Mouse (Mus musculus) liver, embryonic 11.5 days (tissue): ENCODE results near the gene Elob. TPM values are rescaled to one million over a fixed set of nuclear protein-coding genes. Genes with fewer than 3 reads are reported as not detected.

ENCODE experiments used
- ATAC-seq: fragments of 200-750 bp; cut with Nextera tagmentation; replicated peaks from 2 replicates; pipeline ENCODE4 v1.8.0; 2017; ENCODE audit warnings: moderate number of reproducible peaks, mild to moderate bottlenecking, moderate TSS enrichment, moderate library complexity; ENCODE audit not compliant: low FRiP score
- DNase-seq: peaks from one replicate; pipeline ENCODE4 v3.0.0-alpha.2; 2017; ENCODE audit warnings: low spot score
- H3K27ac ChIP-seq: fragments of 300-500 bp; sonication (generic); 2 replicates; pipeline ENCODE4 v1.5.1; 2014; ENCODE audit warnings: mild to moderate bottlenecking, low read depth, low read length, control low read depth
- H3K27me3 ChIP-seq: fragments of 300-500 bp; sonication (generic); replicated peaks from 2 replicates; pipeline ENCODE4 v1.6.1; 2014; ENCODE audit warnings: low read length, mixed read lengths; ENCODE audit not compliant: control insufficient read depth, insufficient read depth
- H3K36me3 ChIP-seq: fragments of 300-500 bp; sonication (generic); 2 replicates; pipeline ENCODE4 v1.6.1; 2014; ENCODE audit warnings: mild to moderate bottlenecking, low read length, moderate library complexity, mixed read lengths; ENCODE audit not compliant: control insufficient read depth, insufficient read depth
- H3K4me1 ChIP-seq: fragments of 300-500 bp; sonication (generic); replicated peaks from 2 replicates; pipeline ENCODE4 v1.6.1; 2014; ENCODE audit warnings: low read length, mixed read lengths; ENCODE audit not compliant: control insufficient read depth, insufficient read depth
- H3K4me2 ChIP-seq: fragments of 300-500 bp; sonication (generic); 2 replicates; pipeline ENCODE4 v1.6.1; 2014; ENCODE audit warnings: mild to moderate bottlenecking, control low read depth, moderate library complexity
- H3K4me3 ChIP-seq: fragments of 300-500 bp; sonication (generic); 2 replicates; pipeline ENCODE4 v1.5.1; 2014; ENCODE audit warnings: low read depth, low read length, control low read depth
- H3K9ac ChIP-seq: fragments of 300-500 bp; sonication (generic); 2 replicates; pipeline ENCODE4 v1.6.1; 2014; ENCODE audit warnings: low read depth, low read length, control low read depth
- H3K9me3 ChIP-seq: fragments of 300-500 bp; sonication (generic); 2 replicates; pipeline ENCODE4 v1.6.1; 2016; ENCODE audit warnings: low read length, inconsistent platforms, mixed read lengths; ENCODE audit not compliant: control insufficient read depth
- WGBS: fragments of 180-500 bp; shearing (Covaris S2); extraction: QIAGEN DNeasy Blood & Tissue Kit; methylation state at CpG from one replicate; pipeline ENCODE4 v1.1.7; 2014; 5-methylcytosine and 5-hydroxymethylcytosine counted together
- polyA plus RNA-seq: library from polyadenylated mRNA; unstranded; fragments of >200 nt; fragmentation: Nextera tagmentation; extraction: Ambion mirVana; gene quantifications from 2 replicates; pipeline ENCODE4 v1.2.1, GENCODE M21; 2014

Gene Elob
- polyA plus RNA-seq: 744 and 795 TPM in 2 replicates

DNA sequence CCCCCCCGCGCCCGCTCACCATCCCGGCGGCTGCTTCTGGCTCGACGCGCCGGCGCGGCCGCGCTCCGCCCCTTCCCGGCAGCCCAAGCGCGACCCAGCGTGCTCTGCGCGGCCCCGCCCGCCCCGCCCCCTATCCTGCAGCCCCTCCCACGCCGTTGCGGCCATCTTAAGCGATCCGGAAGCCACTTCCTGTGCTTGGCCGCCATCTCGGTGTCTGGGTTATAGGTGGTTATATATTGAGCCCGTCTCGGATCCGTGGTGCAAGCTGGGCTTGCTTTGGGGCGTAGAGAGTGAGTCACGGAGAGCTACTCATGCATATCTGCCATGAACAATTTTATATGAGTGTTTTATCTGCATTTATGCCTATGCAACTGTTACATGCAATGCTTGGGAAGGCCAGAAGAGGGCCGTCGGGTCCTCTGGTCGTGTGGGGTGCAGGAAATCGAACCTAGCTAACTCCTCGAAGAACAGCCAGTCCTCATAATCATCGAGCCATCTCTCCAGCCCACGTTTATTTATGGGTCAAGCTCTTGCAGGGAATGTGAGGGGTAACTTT lies at the start of gene Elob:
TSS of gene Elob (minus strand) at position 73 of the 556 bp plus-strand sequence.
- Histone ChIP-seq H3K27me3 (peaks cover 8% of the 10 kb centered on the region; the same call in 1 of the 2 replicates), H3K4me2 (peak within 1 kb of the TSS; percentile 95), H3K36me3 (peaks cover 17% of the 10 kb centered on the region), H3K4me1 (peaks cover 9% of the 10 kb centered on the region), H3K9me3 (no peaks in the 10 kb centered on the region), H3K27ac (peak within 1 kb of the TSS; percentile 88), H3K4me3 (peak within 1 kb of the TSS; percentile 84), H3K9ac (peak within 1 kb of the TSS; percentile 81)
- WGBS: 1% methylated on average over 37 of the region's 42 CpGs
- DNase-seq (peak; percentile 89), ATAC-seq (peak; percentile 94)

DNA sequence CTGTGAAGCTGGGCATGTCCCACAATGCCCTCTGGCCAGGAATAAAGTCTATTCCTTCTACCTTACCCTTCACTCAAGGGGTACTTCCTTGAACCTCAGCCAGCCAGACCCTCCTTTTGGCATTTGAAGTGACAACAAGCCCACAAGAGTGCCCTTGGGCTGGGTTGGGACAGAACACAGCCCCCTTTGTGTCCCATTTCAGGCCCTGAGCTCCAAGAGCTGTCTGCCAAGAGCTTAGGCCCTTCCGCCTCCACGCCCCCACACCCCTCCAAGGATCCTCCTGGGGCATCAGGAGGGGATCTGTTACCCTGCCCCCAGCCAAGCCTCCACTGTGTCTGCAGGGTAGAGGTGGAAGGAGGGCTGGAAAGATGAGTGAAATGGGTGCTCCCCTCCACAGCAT lies 48.2 kb upstream of the Elob start:
- no peak overlapping the region for H3K4me3 ChIP-seq
- 81% methylated on average over 2 of the region's 2 CpGs for WGBS
- H3K27ac ChIP-seq: no peak overlapping the region
- ATAC-seq (no peak), DNase-seq (no peak)
- H3K9me3 ChIP-seq: no peaks in the 10 kb centered on the region
- no peak overlapping the region for H3K4me2 ChIP-seq
- no peaks in the 10 kb centered on the region for H3K36me3 ChIP-seq
- no peaks in the 10 kb centered on the region for H3K4me1 ChIP-seq
- no peaks in the 10 kb centered on the region for H3K27me3 ChIP-seq
- no peak overlapping the region for H3K9ac ChIP-seq

DNA sequence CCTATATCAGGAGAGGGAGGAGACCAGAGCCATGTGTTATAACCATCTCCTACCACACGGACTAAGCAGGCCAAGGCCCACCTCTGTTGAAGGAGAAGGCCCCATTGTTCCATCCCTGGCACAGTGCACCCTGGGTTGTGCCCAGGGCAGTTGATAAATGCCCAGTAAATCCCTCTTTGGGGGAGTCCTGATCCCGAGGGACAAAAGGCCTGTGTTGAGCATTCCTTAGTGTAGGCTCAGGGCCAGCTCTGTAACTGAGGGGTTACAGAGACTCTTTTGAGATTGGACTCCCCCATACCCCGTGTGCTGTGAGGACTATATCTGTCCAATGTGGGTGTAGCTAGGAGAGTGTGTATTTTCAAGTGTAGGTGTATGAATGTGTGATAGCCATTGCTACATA lies 47.8 kb upstream of the Elob start:
- DNase-seq (no peak), ATAC-seq (no peak)
- Histone ChIP-seq H3K27me3 (no peaks in the 10 kb centered on the region), H3K9ac (no peak overlapping the region), H3K4me3 (no peak overlapping the region), H3K27ac (no peak overlapping the region), H3K36me3 (no peaks in the 10 kb centered on the region), H3K4me1 (no peaks in the 10 kb centered on the region), H3K4me2 (no peak overlapping the region), H3K9me3 (no peaks in the 10 kb centered on the region)
- WGBS: 57% methylated on average over 3 of the region's 3 CpGs

DNA sequence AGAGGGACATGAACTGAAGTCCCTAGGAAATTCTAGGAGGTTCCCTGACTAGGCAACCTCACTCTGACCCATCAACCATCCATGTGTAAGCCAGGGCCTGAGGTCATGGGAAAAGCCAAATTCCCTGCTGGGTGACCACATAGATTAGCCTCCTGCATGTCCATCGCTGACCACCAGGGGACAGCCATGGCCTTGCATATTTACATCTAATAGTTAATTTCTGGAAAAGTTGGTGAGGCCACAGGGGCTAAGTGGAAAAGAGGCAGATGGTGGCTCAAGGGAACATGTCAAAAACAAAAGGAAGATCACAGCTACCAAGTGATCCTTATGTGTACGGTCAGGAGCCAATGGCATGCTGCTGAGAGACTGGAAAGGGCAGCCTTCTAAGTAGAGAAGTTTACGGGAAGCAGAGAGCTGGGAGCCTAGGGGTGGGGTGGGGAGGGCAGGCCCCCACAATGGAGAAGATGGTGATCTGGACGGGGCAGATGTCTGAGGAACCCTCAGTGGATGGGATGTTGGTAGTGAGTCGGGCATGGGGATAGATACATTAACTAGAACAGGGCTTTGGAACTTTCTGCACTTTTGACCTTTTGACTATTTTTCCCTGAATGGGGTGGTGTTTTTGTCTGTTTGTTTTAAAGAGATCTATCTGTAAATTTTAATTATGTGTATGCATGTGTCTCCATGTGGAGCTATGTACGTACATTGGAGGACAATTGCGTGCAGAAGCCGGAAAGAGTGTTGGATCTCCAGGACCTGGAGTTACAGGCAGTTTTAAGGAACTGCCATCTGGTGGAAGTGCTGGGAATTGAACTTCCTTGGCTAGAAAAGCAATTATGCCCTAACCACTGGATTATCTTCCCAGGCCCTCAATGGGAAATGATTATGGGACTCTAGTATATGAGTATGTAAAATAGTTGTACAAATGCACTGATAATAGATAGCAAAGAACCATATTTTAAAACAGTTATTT lies 45.2 kb upstream of the Elob start:
- DNase-seq (no peak), ATAC-seq (no peak)
- Histone ChIP-seq H3K27ac (no peak overlapping the region), H3K9ac (no peak overlapping the region), H3K4me1 (no peaks in the 10 kb centered on the region), H3K9me3 (no peaks in the 10 kb centered on the region), H3K27me3 (no peaks in the 10 kb centered on the region), H3K36me3 (no peaks in the 10 kb centered on the region), H3K4me2 (no peak overlapping the region), H3K4me3 (no peak overlapping the region)
- WGBS: 43% methylated on average over 8 of the region's 8 CpGs

DNA sequence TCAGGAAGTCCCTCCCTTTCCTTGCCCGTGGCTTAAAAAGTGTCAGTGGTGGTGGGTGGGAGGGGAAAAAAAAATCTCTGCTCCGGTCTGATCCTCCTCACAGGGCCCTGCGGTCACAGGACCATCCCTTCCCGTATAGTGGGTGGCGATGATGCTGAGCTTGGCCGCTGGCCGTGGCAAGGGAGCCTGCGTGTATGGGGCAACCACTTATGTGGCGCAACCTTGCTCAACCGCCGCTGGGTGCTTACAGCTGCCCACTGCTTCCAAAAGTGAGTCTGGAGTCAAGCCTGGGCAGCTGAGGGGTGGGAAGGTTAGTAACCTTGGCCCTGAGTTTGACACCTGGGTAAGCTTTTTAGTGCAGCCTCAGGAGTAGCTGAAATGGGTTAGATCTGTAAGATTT lies 39.6 kb upstream of the Elob start:
- 78% methylated on average over 11 of the region's 11 CpGs for WGBS
- ATAC-seq: no peak
- H3K4me1 ChIP-seq: no peaks in the 10 kb centered on the region
- H3K9ac ChIP-seq: no peak overlapping the region
- no peak overlapping the region for H3K4me3 ChIP-seq
- no peaks in the 10 kb centered on the region for H3K36me3 ChIP-seq
- no peaks in the 10 kb centered on the region for H3K9me3 ChIP-seq
- no peak overlapping the region for H3K4me2 ChIP-seq
- H3K27me3 ChIP-seq: no peaks in the 10 kb centered on the region
- no peak overlapping the region for H3K27ac ChIP-seq
- DNase-seq: no peak

DNA sequence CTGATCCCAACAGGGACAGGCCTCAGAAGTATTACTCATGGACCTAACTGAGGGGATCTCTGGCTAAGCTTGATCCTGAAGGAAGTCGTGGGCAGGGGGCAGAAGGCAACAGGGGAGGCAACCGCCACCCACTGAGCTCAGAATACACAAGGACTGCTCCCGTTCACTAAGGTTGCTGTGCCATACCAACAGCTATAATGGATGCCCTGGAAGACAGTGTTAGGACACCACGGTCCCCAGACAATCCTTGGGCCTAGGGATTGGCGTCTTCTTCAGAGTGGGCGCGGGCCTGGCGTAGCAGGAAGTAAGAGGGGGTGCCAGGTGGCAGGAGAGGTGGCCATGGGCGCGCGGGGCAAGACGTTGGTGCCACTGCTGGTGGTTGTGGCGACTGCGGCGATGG lies 38.8 kb upstream of the Elob start, which contains the start of gene Prss21:
TSS of gene Prss21 (plus strand) at position 301 of the 400 bp plus-strand sequence.
- Histone ChIP-seq H3K4me3 (no peak within 1 kb of the TSS), H3K36me3 (no peaks in the 10 kb centered on the region), H3K27me3 (no peaks in the 10 kb centered on the region), H3K9ac (no peak within 1 kb of the TSS), H3K4me2 (no peak within 1 kb of the TSS), H3K9me3 (no peaks in the 10 kb centered on the region), H3K27ac (no peak within 1 kb of the TSS), H3K4me1 (no peaks in the 10 kb centered on the region)
- ATAC-seq (no peak), DNase-seq (no peak)
- 80% methylated on average over 15 of the region's 15 CpGs for WGBS

DNA sequence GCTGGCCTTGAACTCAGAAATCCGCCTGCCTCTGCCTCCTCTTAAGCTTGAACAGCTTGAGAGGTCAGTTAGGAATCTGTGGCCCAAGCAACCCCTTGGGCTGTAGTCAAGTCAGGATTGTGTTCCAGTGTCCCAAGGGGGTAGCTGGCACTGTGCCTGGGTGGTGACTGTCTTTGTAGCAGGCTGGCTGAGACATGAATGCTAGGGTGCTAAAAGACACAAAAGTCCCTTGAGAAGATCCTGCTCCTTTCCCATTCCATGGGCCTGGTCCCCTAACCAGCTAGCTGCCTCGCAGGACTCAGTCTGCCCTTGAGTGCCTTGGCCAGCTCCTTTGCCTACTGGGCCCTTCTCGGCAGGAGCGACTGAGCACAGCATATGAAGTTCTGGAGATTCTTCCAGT lies 34.0 kb upstream of the Elob start:
- Histone ChIP-seq H3K36me3 (no peaks in the 10 kb centered on the region), H3K27me3 (no peaks in the 10 kb centered on the region; the same call in 1 of the 2 replicates), H3K27ac (no peak overlapping the region), H3K4me3 (no peak overlapping the region), H3K4me2 (no peak overlapping the region), H3K9ac (no peak overlapping the region), H3K9me3 (no peaks in the 10 kb centered on the region), H3K4me1 (no peaks in the 10 kb centered on the region)
- no peak for DNase-seq
- 65% methylated on average over 4 of the region's 4 CpGs for WGBS
- ATAC-seq: no peak

DNA sequence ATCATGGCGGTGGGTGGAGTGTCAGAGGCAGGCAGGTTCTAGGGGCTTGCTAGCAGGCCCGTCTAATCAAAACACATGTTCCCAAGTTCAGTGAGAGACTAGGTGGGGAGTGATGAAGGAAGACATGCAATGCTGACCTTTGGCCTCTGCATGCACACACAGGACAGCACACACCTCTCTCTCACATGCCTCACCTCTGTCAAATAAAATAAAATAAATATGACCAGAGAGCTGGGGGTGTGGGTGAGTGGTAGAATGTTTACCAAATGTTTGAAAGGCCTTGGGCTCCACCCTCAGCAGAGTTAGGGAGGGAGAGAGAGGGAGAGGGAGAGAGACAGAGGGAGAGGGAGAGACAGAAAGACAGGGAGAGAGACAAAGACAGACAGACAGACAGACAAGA lies 29.0 kb upstream of the Elob start:
- Histone ChIP-seq H3K4me2 (no peak overlapping the region), H3K4me1 (no peaks in the 10 kb centered on the region), H3K9ac (no peak overlapping the region), H3K27ac (no peak overlapping the region), H3K4me3 (no peak overlapping the region), H3K27me3 (no peaks in the 10 kb centered on the region; the same call in 1 of the 2 replicates), H3K36me3 (no peaks in the 10 kb centered on the region), H3K9me3 (no peaks in the 10 kb centered on the region)
- DNase-seq: no peak
- WGBS: 70% methylated on average over 2 of the region's 2 CpGs
- ATAC-seq: no peak
